Mouse (Mus musculus): ENCODE measurements at regions not wholly inside any gene's neighbourhood (a gene's known extent, or its start where the extent isn't known, plus 50 kb on each side); places are given as distances from the start of the nearest gene placed in this dataset.
A peak's percentile ranks its signal among the peaks of the same experiment; 100 is the strongest.

DNA sequence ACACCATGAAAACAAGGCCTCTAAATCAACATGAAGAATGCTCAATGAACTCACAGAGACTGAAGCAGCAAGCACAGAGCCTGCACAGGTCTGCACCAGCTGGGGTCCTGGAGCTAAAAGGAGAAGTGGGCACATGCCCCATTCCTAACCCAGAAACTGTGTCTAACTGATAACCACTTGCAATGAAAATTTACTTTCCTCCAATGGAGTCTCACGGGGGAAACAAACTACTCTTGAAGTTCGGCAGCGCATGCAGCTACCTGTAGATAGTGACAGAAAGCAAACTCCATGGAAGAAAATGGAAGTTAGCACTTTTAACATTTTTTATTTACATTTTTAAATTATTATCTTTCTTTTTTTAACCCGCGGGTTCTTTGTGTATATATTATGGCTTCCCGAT, 76.8 kb upstream of the Akap6 start:
- no peak for DNase-seq (ENCODE audit: low spot score in 2 of 2)

- DNase-seq (ENCODE audit: low spot score in 2 of 2) = no peak
These were observed 75.6 kb upstream of the Akap6 start for GRCm38 (mm10) chr12:52623416-52624108.

DNA sequence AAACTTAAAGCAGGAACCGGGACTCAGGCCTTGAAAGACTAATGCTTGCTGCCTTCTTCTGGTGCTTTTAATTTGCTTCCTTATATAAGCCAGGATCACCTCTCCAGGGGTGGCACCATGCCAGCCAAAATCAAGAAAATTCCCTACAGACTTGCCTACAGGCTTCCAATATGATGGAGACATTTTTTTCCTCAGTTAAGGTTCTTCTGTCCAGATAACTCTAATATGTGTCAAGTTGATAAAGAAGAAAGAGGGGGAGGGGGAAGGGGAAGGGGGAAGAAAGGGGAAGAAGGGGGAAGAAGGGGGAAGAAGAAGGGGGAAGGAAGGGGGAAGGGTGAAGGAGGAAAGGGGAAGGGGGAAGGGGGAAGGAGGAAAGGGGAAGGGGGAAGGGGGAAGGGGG, 74.3 kb upstream of the Akap6 start:
- no peak for DNase-seq (ENCODE audit: low spot score in 2 of 2)

DNA sequence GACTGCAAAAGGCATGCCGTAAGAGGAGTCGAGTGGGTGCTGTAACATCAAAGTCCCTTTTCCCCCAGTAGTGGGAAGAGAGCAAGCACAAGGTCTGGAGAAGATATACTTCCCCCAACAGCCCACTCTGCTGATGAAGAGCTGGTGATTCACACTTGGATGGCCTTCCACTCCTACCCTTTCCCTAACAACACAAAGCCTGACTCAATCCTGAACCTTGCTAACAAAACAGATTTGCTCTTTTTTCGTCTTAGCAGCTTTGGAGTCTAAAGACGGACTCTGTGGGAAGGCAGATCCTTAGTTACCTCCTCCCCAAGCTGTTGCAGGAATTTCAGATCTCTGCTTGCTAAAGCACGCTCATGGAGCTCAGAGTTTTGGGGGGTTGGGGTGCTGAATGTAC, 70.4 kb upstream of the Akap6 start:
- DNase-seq (ENCODE audit: low spot score in 2 of 2) = no peak

GRCm38 (mm10) chr12:52635121-52635878, 63.9 kb upstream of the Akap6 start:
- DNase-seq (ENCODE audit: low spot score in 2 of 2) = no peak

GRCm38 (mm10) chr12:52636186-52636881, 62.8 kb upstream of the Akap6 start:
- no peak for DNase-seq (ENCODE audit: low spot score in 2 of 2)

DNA sequence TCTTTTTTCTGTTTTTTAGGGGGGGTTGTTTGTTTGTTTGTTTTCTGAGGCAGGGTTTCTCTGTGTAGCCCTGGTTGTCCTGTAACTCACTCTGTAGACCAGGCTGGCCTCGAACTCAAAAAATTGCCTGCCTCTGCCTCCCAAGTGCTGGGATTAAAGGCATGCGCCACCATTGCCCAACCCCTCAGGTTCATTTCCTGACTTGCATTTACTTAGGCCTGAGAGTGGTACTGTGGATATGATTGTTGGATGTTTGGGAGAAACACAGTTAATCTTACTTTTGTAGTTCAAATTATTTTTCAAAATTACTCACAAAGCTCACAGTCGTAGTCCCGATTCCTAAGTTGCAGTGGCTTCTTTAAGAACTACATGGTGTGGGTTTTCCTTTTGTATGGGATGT, 62.3 kb upstream of the Akap6 start:
- no peak for DNase-seq (ENCODE audit: low spot score in 2 of 2)

GRCm38 (mm10) chr12:52637506-52638249, 61.5 kb upstream of the Akap6 start:
- DNase-seq (ENCODE audit: low spot score in 2 of 2) = peak; percentile 60 to 73

DNA sequence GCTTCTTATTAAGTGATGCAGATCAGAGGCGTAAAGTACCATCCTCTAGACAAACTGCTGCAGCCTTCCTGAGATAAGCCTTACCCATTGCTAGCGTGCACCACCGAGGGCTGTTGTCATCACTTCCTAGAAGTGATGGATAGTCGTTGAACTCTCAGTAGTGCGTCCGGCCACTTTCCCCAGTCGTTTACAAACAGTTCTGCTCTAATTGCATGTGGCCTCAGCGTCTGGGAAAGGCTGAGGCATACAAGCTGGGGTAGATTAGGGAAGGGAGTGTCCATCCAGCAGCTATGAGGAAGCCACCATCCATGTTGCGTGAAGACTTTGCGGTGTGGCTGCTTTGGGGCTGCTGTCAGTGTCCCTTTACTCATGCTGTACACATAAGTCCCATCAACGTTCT, 60.7 kb upstream of the Akap6 start:
- DNase-seq (ENCODE audit: low spot score in 2 of 2) = no peak

DNA sequence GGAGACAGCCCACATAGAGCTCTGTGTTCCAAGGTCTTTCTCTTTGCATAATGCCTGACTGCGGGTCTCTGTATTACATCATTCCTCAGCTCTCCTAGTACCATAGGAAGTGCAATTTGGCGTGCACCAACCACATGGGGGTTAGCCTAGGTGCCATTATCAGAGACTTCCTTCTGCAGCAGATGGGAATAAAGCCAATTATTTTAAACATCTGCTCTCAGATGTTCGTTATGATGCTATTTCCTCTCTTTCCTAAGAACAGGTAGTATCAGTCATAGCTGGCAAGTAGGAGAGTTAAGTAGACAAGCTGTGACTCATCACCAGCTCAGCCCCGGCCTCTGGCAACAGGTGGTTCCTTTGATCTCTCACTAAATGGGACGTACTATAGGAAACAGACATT, 55.1 kb upstream of the Akap6 start:
- no peak for DNase-seq (ENCODE audit: low spot score in 2 of 2)

All from layer of hippocampus, postnatal 10 days (tissue).